Mouse (Mus musculus) adrenal gland, adult 8-10 months (tissue): ENCODE measurements around the gene Map3k7. TPM values are rescaled to one million over a fixed set of nuclear protein-coding genes. Genes with fewer than 3 reads are reported as not detected.

Source experiments
- DNase-seq: peaks from one replicate; pipeline ENCODE4 v3.0.0; 2022
- total RNA-seq, 4 experiments: library from RNA; stranded (reverse); gene quantifications; 2 replicates each; pipeline ENCODE4 v1.2.4; 2022

The Map3k7 gene
- total RNA-seq, 4 experiments from 2014 or later: 44.5 to 61.1 (median 56.4) TPM

- no peak for DNase-seq
These were observed 98.6 kb downstream of the Map3k7 start for GRCm38 (mm10) chr4:32062381-32063059.

DNA sequence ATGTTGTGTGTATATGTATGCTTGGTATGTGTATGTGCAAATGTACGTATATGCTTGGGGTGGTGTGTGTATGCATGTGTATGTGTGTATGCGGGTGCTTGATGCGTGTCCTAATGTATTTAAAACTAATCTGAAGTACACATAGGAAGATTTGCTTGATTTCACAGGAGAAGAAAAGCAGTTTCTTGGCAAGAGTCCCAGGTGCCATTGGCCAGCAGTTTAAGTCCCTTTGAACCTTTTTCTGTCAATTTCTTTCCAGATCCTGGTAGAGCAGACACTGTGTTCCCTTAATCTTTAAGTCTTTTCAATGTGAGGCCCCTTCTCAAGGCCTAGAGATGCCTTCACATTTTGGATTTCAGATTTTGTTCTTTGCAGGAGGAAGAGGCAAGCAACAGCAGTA, 99.4 kb downstream of the Map3k7 start:
- no peak for DNase-seq
